Comparison of ENCODE assay signal across 14 mouse cellular contexts in the genomic region with DNA sequence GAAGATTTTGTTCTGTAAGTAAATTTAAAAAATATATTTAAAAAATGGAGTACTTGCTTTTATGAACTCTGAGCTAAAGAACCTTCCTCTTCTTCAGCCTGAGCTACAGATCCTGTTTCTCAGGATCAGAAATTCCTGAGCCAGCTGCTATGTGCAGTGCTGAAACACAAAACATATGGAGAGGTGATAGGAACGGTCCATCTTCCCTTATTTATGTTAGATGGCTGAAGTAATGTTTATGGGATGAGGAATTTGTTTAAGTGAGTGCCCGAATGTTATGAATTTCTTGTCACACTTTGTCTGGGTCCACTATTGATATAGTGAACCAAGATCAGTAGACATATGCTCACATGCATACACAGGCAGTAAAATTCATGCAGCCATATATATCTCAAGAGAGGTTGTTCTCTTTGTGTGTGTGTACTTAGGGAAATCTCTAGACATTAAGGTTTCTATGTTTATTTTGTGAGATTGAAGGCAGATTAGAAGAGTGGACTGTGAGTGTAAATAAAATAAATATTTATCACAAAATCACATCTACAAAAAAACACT.
"Had no signal": no experiment of that assay in that cellular context is flagged by ENCODE, and none has a peak within 500 bp of the region (broad histone marks: within the 10 kb centered on the region; RNA-seq: fewer than 3 reads in every experiment).

No protein-coding gene starts in this region.

- H3K36me3 ChIP-seq: limb, embryonic 13.5 days; midbrain, embryonic 15.5 days; neural tube, embryonic 12.5 days had no signal

- DNase-seq: kidney, adult 18-20 months; kidney, postnatal 10 days; kidney, postnatal 4 days; lung, adult 2 months; lung, postnatal 4 days; retina, postnatal 1 day; thymus, adult 2 months; thymus, postnatal 25 days had no signal

- H3K27me3 ChIP-seq: limb, embryonic 13.5 days; midbrain, embryonic 15.5 days; neural tube, embryonic 12.5 days had no signal

- H3K4me3 ChIP-seq: layer of hippocampus, adult 2 months; limb, embryonic 13.5 days; midbrain, embryonic 15.5 days; neural tube, embryonic 12.5 days had no signal

- H3K27ac ChIP-seq: layer of hippocampus, adult 2 months; limb, embryonic 13.5 days; liver, embryonic 14.5 days; midbrain, embryonic 15.5 days; neural tube, embryonic 12.5 days had no signal

- H3K4me1 ChIP-seq: limb, embryonic 13.5 days; midbrain, embryonic 15.5 days; neural tube, embryonic 12.5 days had no signal

- ATAC-seq: midbrain, embryonic 15.5 days had no signal

- H3K4me2 ChIP-seq: limb, embryonic 13.5 days; midbrain, embryonic 11.5 days; midbrain, embryonic 15.5 days; neural tube, embryonic 12.5 days had no signal

- H3K9ac ChIP-seq: limb, embryonic 13.5 days; liver, embryonic 14.5 days; midbrain, embryonic 15.5 days; neural tube, embryonic 12.5 days had no signal

- H3K9me3 ChIP-seq: limb, embryonic 13.5 days; midbrain, embryonic 15.5 days; neural tube, embryonic 12.5 days had no signal
